Mouse (Mus musculus) myocyte (in vitro differentiated cells): ENCODE results near the gene Cd8a.

Experiments used
- CEBPB ChIP-seq: IDR thresholded peaks from 2 replicates; pipeline ENCODE4 v1.6.1; 2011; ENCODE audit warnings: mild to moderate bottlenecking, moderate library complexity; ENCODE audit not compliant: poor library complexity, insufficient read depth, severe bottlenecking
- E2F4 ChIP-seq: IDR thresholded peaks from one replicate; pipeline ENCODE4 v1.6.1; 2011; ENCODE audit warnings: mild to moderate bottlenecking, control low read depth, moderate library complexity; ENCODE audit not compliant: insufficient read depth
- MAX ChIP-seq: IDR thresholded peaks from one replicate; pipeline ENCODE4 v1.6.1; 2011; ENCODE audit warnings: low read depth, mild to moderate bottlenecking, control low read depth
- MYOD1 ChIP-seq, 3 experiments: IDR thresholded peaks; one replicate each; pipeline ENCODE4 v1.6.1; 2011; ENCODE audit warnings: control low read depth in 2 of 3, low read depth in 2 of 3, mild to moderate bottlenecking in 2 of 3, moderate library complexity in 1 of 3; ENCODE audit not compliant: insufficient read length in 2 of 3, control insufficient read depth in 1 of 3
- POLR2A ChIP-seq: IDR thresholded peaks from one replicate; pipeline ENCODE4 v1.6.1; 2011; ENCODE audit warnings: low read depth, mild to moderate bottlenecking, control low read depth, moderate library complexity; ENCODE audit not compliant: insufficient read length
- POLR2AphosphoS2 ChIP-seq: IDR thresholded peaks from one replicate; pipeline ENCODE4 v1.6.1; 2011; ENCODE audit warnings: low read depth, control low read depth; ENCODE audit not compliant: insufficient read length
- REST ChIP-seq: IDR thresholded peaks from one replicate; pipeline ENCODE4 v1.6.1; 2011; ENCODE audit warnings: mild to moderate bottlenecking, control low read depth, moderate library complexity; ENCODE audit not compliant: insufficient read depth, insufficient read length
- SRF ChIP-seq: IDR thresholded peaks from one replicate; pipeline ENCODE4 v1.6.1; 2011; ENCODE audit warnings: low read depth; ENCODE audit not compliant: control insufficient read depth, insufficient read length
- TCF12 ChIP-seq: IDR thresholded peaks from one replicate; pipeline ENCODE4 v1.6.1; 2011; ENCODE audit warnings: mild to moderate bottlenecking, control low read depth; ENCODE audit not compliant: poor library complexity, insufficient read depth, severe bottlenecking
- TCF3 ChIP-seq: IDR thresholded peaks from one replicate; pipeline ENCODE4 v1.6.1; 2011; ENCODE audit warnings: low read depth, control low read depth; ENCODE audit not compliant: insufficient read length
- USF1 ChIP-seq: IDR thresholded peaks from one replicate; pipeline ENCODE4 v1.6.1; 2011; ENCODE audit warnings: low read depth, mild to moderate bottlenecking, control low read depth, moderate library complexity

DNA sequence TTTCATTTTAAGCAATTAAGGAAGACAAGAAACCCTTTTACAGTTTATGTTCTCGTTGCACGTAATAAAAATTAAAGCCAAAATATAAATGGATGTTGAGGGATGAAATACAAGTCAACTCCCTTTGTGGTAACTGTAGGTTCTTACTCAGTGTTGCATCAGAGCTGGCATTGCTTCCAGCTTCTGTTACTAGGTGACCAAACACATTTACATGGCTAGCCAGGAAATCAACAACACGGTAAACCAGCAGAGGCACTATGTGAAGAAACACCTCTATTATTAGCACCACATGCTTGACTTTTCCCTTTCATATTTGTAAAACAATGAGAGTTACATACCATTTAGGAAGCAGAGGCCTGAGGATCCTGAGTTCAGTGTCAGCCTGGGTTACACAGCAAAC lies 45.6 kb downstream of the Cd8a start:
- no peak for TF ChIP-seq POLR2AphosphoS2
- TF ChIP-seq TCF3, result no peak
- no peak for TF ChIP-seq POLR2A
- TF ChIP-seq SRF, result no peak
- TF ChIP-seq TCF12, result no peak
- no peak for TF ChIP-seq E2F4
- no peak for TF ChIP-seq MYOD1 (IDR thresholded peaks at IDR 0.05; ENCODE audit: control insufficient read depth in 1 of 3, insufficient read length in 2 of 3, low read depth in 2 of 3)
- TF ChIP-seq REST, result no peak
- TF ChIP-seq CEBPB, result peak; percentile 99
- TF ChIP-seq USF1, result no peak
- TF ChIP-seq MAX, result no peak
